Mouse (Mus musculus): ENCODE data around the gene Klhl6. TPM values are rescaled to one million over a fixed set of nuclear protein-coding genes. Genes with fewer than 3 reads are reported as not detected.

Gene Klhl6
- 248 TPM for polyA plus RNA-seq (2017; shearing (Covaris generic))

DNA sequence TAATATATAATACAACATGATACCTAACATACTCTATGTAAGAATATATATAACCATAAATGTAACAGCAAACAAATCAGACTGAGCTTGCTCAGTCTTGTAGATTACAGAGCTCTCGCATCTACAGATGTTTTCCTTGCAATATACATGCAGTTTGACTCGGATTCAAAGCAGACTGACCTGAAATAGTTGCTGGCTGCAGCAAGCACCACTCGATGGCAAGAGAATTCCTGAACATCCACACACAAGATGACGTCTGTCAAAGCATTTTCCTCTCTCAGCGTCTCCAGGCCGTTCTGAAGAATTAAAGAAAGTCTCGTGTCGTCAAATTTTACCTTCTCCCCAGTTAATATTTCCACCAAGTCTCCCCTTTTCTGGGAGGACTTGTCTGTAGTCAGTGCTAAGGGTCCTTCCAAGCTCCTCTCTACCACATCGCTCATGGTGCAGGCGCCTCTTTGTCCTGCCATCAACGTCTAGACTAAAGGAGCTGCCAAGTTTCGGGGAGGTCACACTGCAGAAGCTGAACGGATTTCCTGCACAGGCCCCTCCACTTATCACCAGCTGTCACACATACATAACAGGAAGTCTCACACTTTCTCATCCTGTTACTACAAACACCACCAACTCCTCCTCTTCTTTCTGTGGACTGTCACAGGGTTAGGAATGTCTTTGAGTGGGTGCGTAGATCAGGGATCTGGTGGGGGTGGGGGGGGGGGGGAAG is at the start of gene Klhl6:
TSS of gene Klhl6 (minus strand) at position 501 of the 721 bp plus-strand sequence.

Other genes starting within 250 kb of the Klhl6 start
- gene B3gnt5, start 222.8 kb downstream of the Klhl6 start, polyA plus RNA-seq (2017; shearing (Covaris generic)), result 18.0 TPM
- 64.4 TPM for gene Klhl24, start 114.5 kb upstream of the Klhl6 start, polyA plus RNA-seq (2017; shearing (Covaris generic))
- 27.8 TPM for gene Yeats2, start 158.0 kb upstream of the Klhl6 start, polyA plus RNA-seq (2017; shearing (Covaris generic))

Measured in activated CD4-positive, CD25-positive, alpha-beta regulatory T cell, adult 9 weeks (primary cell).